Mouse (Mus musculus) heart, embryonic 12.5 days (tissue): ENCODE measurements at regions not wholly inside any gene's neighbourhood (a gene's known extent, or its start where the extent isn't known, plus 50 kb on each side); places are given as distances from the start of the nearest gene placed in this dataset.

ENCODE experiments used
- ATAC-seq: fragments of 200-750 bp; cut with Nextera tagmentation; 2 replicates; pipeline ENCODE4 v1.8.0; 2017; ENCODE audit warnings: moderate TSS enrichment, moderate library complexity; ENCODE audit not compliant: insufficient number of reproducible peaks, low FRiP score
- H3K27ac ChIP-seq: fragments of 300-500 bp; sonication (generic); 2 replicates; pipeline ENCODE4 v1.5.1; 2016; ENCODE audit warnings: mild to moderate bottlenecking, moderate library complexity; ENCODE audit not compliant: poor library complexity, severe bottlenecking
- H3K27me3 ChIP-seq: fragments of 300-500 bp; sonication (generic); replicated peaks from 2 replicates; pipeline ENCODE4 v1.6.1; 2016; ENCODE audit warnings: mild to moderate bottlenecking, moderate library complexity
- H3K36me3 ChIP-seq: fragments of 300-500 bp; sonication (generic); 2 replicates; pipeline ENCODE4 v1.6.1; 2016; ENCODE audit warnings: mild to moderate bottlenecking, moderate library complexity
- H3K4me1 ChIP-seq: fragments of 300-500 bp; sonication (generic); replicated peaks from 2 replicates; pipeline ENCODE4 v1.6.1; 2016; ENCODE audit warnings: mild to moderate bottlenecking
- H3K4me2 ChIP-seq: fragments of 300-500 bp; sonication (generic); 2 replicates; pipeline ENCODE4 v1.6.1; 2016; ENCODE audit warnings: mild to moderate bottlenecking, moderate library complexity
- H3K4me3 ChIP-seq: fragments of 300-500 bp; sonication (generic); 2 replicates; pipeline ENCODE4 v1.5.1; 2016; ENCODE audit warnings: mild to moderate bottlenecking
- H3K9ac ChIP-seq: fragments of 300-500 bp; sonication (generic); 2 replicates; pipeline ENCODE4 v1.6.1; 2016; ENCODE audit warnings: mild to moderate bottlenecking, moderate library complexity
- H3K9me3 ChIP-seq: fragments of 300-500 bp; sonication (generic); replicated peaks from 2 replicates; pipeline ENCODE4 v1.6.1; 2016; ENCODE audit warnings: mild to moderate bottlenecking, moderate library complexity
- WGBS: fragments of 180-500 bp; shearing (Covaris S2); methylation state at CpG from one replicate; pipeline ENCODE4 v1.1.7; 2016; 5-methylcytosine and 5-hydroxymethylcytosine counted together

GRCm38 (mm10) chr10:111578536-111578935, 72.5 kb downstream of the Phlda1 start:
- 22% methylated on average over 5 of the region's 5 CpGs for WGBS
- Histone ChIP-seq H3K4me1 (peaks cover 80% of the 10 kb centered on the region), H3K9me3 (no peaks in the 10 kb centered on the region), H3K27me3 (no peaks in the 10 kb centered on the region), H3K9ac (no peak overlapping the region), H3K4me3 (no peak overlapping the region), H3K27ac (no peak overlapping the region), H3K4me2 (no peak overlapping the region), H3K36me3 (no peaks in the 10 kb centered on the region)
- no peak for ATAC-seq

- no peak for ATAC-seq
- no peak overlapping the region for H3K9ac ChIP-seq
Observed at GRCm38 (mm10) chr10:111579481-111579880, 73.4 kb downstream of the Phlda1 start.

GRCm38 (mm10) chr10:111580401-111581100, 74.5 kb downstream of the Phlda1 start:
- ATAC-seq: 0 out of 2 replicates have a peak, but pooled peaks have one; percentile 27
- Histone ChIP-seq H3K4me3 (no peak overlapping the region), H3K9ac (no peak overlapping the region), H3K9me3 (no peaks in the 10 kb centered on the region), H3K27ac (no peak overlapping the region), H3K4me2 (no peak overlapping the region), H3K27me3 (no peaks in the 10 kb centered on the region), H3K36me3 (no peaks in the 10 kb centered on the region), H3K4me1 (peaks cover 65% of the 10 kb centered on the region)
- 16% methylated on average over 11 of the region's 11 CpGs for WGBS

More at GRCm38 (mm10) chr10:111579481-111579880, 73.4 kb downstream of the Phlda1 start:
- Histone ChIP-seq H3K27ac (no peak overlapping the region; the same call in 1 of the 2 replicates), H3K27me3 (no peaks in the 10 kb centered on the region), H3K9me3 (no peaks in the 10 kb centered on the region), H3K4me2 (no peak overlapping the region), H3K4me3 (no peak overlapping the region), H3K36me3 (no peaks in the 10 kb centered on the region), H3K4me1 (peaks cover 75% of the 10 kb centered on the region)
- 28% methylated on average over 2 of the region's 2 CpGs for WGBS

DNA sequence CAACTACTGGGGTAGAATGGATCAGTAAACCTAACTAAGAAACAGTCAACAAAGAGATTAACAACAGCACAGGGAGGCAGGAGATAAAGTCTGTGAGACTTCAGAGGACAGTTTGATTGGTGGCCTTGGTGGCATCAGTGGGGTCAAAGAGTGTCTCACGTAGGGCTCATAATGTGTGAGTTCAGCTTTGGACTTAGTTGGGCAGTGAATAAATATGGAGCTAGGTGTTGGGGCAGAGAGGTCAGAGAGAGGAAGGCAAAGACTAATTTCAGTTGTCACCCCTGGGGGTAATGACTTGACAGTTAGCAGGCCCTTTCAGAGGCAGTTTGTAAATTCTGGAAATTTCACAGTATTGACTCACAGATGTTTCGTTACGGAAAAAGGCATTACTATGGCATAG, 75.8 kb downstream of the Phlda1 start:
- Histone ChIP-seq H3K9ac (no peak overlapping the region), H3K4me2 (no peak overlapping the region), H3K27me3 (no peaks in the 10 kb centered on the region), H3K9me3 (no peaks in the 10 kb centered on the region), H3K4me1 (peaks cover 52% of the 10 kb centered on the region), H3K36me3 (no peaks in the 10 kb centered on the region), H3K4me3 (no peak overlapping the region), H3K27ac (no peak overlapping the region)
- ATAC-seq: no peak
- WGBS: 82% methylated on average over 3 of the region's 3 CpGs

DNA sequence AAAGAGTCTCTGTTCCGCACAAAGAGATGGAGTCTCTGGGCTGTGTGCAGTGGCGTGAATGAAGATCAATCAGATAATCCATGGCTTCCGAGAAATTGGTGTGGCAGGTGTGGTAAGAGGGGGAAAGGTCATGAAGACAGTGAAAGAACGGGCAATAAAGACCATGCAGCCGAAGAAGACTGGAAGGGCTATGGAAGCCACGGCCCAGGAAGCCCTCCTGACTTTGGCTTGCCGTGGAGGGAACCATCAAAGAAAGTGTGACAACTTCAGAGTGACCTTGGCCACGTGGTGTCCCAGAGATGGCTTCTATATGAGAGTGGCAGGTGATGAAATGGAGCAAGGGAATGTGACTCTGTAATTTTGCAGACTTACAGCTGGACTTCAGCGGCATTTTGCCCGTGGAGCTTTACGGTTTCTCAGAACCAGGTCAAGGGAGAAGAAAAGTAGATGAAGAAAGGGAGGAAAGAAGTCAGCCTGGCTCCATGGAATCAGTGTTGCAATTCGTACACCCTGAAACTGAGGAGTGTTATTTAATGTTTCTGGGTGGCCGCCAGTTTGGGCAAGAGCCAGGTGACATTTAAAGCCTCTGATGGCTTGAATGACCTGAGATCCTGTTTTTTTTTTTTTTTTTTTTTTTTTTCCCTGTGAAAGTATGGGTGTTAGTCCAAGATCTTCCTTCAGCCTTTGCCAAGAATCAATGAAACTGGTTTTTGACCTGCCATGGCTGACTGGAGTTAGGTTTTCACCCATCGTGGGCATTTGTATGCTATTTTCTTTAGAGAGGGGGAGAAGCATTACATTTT, 76.4 kb downstream of the Phlda1 start:
- WGBS: 61% methylated on average over 14 of the region's 14 CpGs
- no peak overlapping the region for H3K4me3 ChIP-seq

DNA sequence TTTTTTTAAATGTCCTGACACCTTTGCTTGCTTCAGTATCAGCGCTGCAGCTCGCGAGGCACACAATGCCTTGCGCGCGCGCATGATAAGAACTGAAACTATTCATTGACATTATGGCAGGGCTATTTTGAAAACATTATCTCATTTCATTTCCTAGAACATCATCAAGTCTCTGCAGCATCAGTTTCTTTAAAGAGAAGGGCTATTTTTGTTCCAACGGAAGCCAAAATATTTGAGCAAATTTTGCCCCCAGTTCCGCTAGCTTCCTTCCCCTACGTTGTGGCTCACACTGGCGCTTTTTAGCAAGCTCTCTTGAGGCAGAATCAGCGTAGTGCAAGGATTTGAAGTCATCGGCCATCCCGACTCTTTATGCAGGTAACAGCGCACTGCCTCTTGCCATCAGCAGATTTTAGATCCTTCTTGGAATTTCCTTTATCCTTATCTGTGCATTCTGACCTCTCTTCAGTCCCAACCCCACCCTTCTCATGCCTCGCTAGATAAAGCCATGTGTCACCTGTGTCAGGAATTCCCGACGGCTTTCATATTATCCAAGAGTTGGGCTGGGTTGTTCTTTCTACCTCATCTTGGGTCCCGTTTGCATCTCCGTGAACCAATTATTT, 77.1 kb downstream of the Phlda1 start:
- no peaks in the 10 kb centered on the region for H3K9me3 ChIP-seq
- ATAC-seq: no peak
- H3K4me1 ChIP-seq: peaks cover 49% of the 10 kb centered on the region
- 59% methylated on average over 20 of the region's 20 CpGs for WGBS
- H3K4me2 ChIP-seq: peak overlapping the region; percentile 47
- no peak overlapping the region for H3K4me3 ChIP-seq
- peak overlapping the region; percentile 52; the same call in 1 of the 2 replicates for H3K27ac ChIP-seq
- no peaks in the 10 kb centered on the region for H3K27me3 ChIP-seq
- H3K36me3 ChIP-seq: no peaks in the 10 kb centered on the region
- H3K9ac ChIP-seq: no peak overlapping the region

More for the DNA sequence above, 76.4 kb downstream of the Phlda1 start:
- H3K9ac ChIP-seq: no peak overlapping the region
- H3K27me3 ChIP-seq: no peaks in the 10 kb centered on the region
- peaks cover 48% of the 10 kb centered on the region for H3K4me1 ChIP-seq
- H3K27ac ChIP-seq: no peak overlapping the region
- H3K9me3 ChIP-seq: no peaks in the 10 kb centered on the region
- H3K4me2 ChIP-seq: peak overlapping the region; percentile 47
- no peaks in the 10 kb centered on the region for H3K36me3 ChIP-seq
- ATAC-seq: no peak

DNA sequence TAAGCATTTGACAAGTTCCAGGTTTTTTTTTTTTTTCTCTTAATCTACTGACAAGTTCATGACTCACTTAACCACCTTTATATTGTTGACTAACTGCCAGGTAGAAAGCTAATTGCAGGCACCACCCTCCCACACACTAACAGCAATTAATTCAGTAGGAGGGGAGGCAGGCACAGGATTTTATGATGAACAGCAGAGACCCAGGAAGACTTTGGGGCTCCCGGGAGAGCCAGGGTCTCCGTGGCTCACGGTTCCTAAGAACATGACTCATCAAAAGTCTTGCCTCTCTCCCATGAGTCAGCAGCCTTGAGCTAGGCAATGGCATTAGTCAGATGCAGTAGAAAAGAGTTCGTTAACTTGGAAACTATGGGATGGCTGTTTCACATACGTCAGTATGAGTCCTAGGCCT, 77.7 kb downstream of the Phlda1 start:
- Histone ChIP-seq H3K9me3 (no peaks in the 10 kb centered on the region), H3K4me2 (no peak overlapping the region), H3K27me3 (no peaks in the 10 kb centered on the region), H3K27ac (peak overlapping the region; percentile 52; the same call in 1 of the 2 replicates), H3K9ac (no peak overlapping the region), H3K36me3 (no peaks in the 10 kb centered on the region), H3K4me3 (no peak overlapping the region), H3K4me1 (peaks cover 47% of the 10 kb centered on the region)
- peak; percentile 81 for ATAC-seq
- WGBS: 80% methylated on average over 5 of the region's 5 CpGs

DNA sequence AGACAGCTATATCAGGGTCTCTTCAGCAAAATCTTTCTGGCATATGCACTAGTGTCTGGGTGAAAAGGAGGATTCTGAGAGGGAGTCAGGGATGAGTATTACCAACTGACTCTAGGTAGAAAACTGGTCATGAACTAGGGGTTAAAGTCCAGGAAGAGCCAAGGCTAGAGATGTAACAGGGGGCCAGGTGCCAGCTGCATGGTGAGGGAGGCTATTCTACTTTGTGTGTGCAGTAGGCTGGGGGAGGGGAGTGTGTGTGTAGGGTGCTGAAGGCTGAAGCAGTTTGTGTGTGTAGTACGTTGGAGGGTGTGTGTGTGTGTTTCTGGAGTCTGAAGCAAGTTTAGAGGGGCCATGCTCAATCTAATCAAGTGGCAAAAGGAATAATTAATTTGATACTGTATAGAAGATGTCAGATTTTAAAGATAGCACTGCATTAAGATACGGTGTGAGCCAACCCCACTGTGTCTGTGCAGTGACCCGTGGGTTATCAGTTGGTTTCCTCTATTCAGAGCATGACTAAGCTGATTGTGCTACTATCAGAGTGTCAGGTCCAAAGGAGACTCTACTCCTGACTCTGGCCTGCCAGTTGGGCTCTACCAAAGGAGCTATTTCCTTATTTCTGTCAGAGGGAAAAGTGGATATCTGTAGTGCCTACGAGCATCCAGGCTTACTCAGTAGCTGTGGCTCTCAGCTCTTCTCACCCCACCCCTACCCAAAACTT, 82.0 kb downstream of the Phlda1 start:
- peak; percentile 91 for ATAC-seq
- H3K27me3 ChIP-seq: no peaks in the 10 kb centered on the region
- WGBS: 17% methylated on average over 4 of the region's 4 CpGs
- H3K36me3 ChIP-seq: no peaks in the 10 kb centered on the region
- no peak overlapping the region for H3K27ac ChIP-seq
- H3K4me3 ChIP-seq: no peak overlapping the region
- no peak overlapping the region for H3K4me2 ChIP-seq
- no peaks in the 10 kb centered on the region for H3K9me3 ChIP-seq
- H3K9ac ChIP-seq: no peak overlapping the region
- H3K4me1 ChIP-seq: peaks cover 15% of the 10 kb centered on the region

DNA sequence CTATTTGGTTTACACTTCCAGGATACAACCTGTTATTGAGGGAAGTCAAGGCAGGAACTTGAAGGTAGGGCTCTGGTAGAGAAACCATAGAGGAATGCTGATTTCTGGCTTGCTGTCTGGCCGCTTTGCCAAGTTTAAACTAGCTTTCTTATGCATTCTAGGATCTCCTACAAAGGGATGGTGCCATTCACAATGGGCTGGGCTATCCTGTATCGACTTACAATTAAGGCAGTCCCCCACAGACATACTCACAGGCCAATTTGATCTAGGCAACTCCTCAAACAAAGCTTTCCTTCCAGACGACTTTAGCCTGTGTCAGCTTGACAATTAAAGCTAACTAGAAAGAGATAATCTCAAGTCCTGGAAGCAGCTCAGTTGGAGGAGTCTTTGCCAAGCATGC, 83.1 kb downstream of the Phlda1 start:
- H3K9ac ChIP-seq: no peak overlapping the region
- 71% methylated on average over 3 of the region's 3 CpGs for WGBS
- no peak overlapping the region for H3K4me2 ChIP-seq
- H3K4me3 ChIP-seq: no peak overlapping the region
- H3K27ac ChIP-seq: no peak overlapping the region
- H3K4me1 ChIP-seq: peaks cover 10% of the 10 kb centered on the region; the same call in 1 of the 2 replicates
- no peaks in the 10 kb centered on the region for H3K9me3 ChIP-seq
- no peaks in the 10 kb centered on the region for H3K27me3 ChIP-seq
- ATAC-seq: no peak
- H3K36me3 ChIP-seq: no peaks in the 10 kb centered on the region

GRCm38 (mm10) chr10:111592416-111593149, 86.5 kb downstream of the Phlda1 start:
- Histone ChIP-seq H3K4me2 (no peak overlapping the region), H3K4me1 (peaks cover 32% of the 10 kb centered on the region), H3K27ac (no peak overlapping the region), H3K36me3 (no peaks in the 10 kb centered on the region), H3K27me3 (no peaks in the 10 kb centered on the region), H3K9ac (no peak overlapping the region), H3K9me3 (no peaks in the 10 kb centered on the region), H3K4me3 (no peak overlapping the region)
- 77% methylated on average over 2 of the region's 2 CpGs for WGBS
- no peak for ATAC-seq
